Mouse (Mus musculus) urinary bladder, postnatal 36 days (tissue): ENCODE data around the gene Jak2.

Source experiments
- DNase-seq, 2 experiments: peaks; one replicate each; pipeline ENCODE4 v3.0.0; 2022; ENCODE audit warnings: low spot score in 2 of 2, mixed read lengths in 1 of 2

The Jak2 gene

DNA sequence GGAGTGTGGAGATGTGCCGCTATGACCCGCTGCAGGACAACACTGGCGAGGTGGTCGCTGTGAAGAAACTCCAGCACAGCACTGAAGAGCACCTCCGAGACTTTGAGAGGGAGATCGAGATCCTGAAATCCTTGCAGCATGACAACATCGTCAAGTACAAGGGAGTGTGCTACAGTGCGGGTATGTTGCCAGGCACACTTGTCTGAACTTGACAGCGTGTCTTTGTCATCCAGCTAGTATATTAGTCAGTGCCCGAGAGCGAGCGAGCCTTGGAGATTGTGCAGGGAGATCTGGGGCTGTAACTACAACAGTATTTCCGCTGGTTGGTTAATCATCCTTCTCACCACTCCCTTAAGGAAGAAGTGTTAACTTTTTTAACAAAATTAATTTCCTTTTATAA, 49.3 kb downstream of the Jak2 start:
- peak; percentile 33 to 66 for DNase-seq

DNA sequence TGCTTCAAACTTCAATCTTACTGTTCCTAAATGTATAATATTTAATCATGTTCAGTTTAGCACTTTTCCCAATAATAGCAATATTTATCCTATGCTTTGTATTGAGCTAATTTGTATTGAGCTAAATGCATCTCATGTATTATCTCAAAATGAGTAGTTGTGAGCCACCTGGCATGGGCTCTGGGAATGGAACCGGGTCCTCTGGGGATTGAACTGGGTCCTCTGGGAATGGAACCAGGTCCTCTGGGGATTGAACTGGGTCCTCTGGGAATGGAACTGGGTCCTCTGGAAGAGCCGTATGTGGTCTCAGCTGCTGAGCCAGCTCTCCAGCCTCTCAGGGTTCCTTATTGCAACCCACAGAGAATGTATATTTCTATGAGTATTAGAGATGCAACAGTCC, 50.5 kb downstream of the Jak2 start:
- no peak for DNase-seq

DNA sequence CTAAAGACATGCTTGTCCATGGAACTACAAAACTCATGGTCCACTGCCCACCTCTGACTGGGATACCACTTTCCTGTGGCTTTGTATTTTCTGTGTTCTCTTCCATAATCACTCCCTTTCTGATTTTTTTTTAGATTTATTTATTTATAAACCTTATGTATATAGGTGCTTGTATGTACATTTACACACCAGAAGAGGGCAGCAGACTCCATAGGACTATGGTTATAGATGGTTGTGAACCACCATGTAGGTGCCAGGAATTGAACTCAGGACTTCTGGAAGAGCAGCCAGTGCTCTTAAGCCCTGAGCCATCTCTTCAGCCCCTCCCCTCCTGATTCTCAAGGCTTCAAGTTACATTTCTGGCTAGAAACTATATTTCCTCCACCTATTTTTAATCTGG, 57.2 kb downstream of the Jak2 start:
- DNase-seq: no peak

DNA sequence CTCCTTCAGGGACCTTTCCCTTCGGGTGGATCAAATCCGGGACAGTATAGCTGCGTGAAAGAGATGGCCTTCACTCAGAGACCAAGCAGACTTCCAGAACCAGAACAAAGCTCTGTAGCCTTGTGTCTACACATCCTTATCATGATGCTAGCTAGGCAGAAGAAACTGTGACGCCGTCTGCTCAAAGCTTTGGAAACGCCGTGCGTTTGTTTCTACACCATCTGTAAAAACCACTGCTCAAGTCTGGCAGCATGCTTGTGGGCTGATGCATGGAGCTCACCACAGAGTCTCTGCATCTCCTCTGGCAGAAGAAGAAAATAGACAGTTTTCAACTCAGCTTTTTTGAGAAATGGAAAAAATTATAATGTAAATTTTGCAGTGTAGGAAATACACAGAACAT, 60.2 kb downstream of the Jak2 start:
- DNase-seq: no peak

DNA sequence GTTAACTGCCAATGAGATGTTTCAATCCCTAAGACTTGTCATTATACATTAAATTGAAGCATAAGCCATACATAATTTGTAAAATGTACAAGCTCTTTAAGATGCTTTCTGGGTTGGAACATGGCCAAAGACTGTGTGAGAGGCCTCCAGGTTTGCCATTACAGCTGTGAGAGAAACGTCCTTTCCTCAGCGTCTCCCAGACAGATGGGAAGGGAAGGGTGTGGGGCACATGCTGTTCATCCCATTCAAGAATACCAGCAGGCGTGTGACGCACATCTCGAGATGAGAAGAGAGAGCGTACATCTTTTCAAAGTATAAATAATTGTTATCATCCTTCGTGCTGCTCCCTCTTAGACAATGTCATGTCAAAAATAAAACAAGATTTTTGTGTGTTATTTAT, 61.0 kb downstream of the Jak2 start:
- DNase-seq: no peak

DNA sequence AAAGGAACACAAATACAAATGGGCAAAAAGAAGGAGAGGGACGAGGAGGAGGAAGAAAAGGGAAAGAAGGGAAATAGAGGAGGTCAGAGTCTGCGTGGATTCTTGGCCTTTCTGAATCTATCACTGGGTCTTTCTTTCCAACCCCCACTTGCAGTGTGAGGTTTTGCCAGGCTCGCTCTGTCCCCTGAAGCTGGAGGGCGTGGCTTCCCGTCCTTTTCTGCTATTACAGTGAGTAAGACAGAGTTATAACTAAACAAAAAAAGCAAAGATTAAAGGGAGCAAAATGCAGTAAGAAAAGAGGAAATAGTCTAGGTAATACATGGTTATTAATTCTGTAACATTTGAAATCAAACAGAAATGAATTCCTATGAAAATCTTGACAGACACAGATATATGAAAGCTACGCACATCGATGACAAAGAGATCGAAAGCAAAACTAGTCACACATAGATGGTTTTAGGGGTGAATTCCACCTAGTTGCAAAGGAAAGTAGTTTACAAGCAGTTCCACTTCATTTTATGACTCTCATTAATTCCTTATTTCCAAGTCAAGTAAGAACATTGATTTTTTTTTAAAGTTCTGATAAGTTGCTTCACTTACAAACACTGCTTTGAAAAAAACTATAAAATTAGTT, 71.9 kb downstream of the Jak2 start:
- DNase-seq: no peak

DNA sequence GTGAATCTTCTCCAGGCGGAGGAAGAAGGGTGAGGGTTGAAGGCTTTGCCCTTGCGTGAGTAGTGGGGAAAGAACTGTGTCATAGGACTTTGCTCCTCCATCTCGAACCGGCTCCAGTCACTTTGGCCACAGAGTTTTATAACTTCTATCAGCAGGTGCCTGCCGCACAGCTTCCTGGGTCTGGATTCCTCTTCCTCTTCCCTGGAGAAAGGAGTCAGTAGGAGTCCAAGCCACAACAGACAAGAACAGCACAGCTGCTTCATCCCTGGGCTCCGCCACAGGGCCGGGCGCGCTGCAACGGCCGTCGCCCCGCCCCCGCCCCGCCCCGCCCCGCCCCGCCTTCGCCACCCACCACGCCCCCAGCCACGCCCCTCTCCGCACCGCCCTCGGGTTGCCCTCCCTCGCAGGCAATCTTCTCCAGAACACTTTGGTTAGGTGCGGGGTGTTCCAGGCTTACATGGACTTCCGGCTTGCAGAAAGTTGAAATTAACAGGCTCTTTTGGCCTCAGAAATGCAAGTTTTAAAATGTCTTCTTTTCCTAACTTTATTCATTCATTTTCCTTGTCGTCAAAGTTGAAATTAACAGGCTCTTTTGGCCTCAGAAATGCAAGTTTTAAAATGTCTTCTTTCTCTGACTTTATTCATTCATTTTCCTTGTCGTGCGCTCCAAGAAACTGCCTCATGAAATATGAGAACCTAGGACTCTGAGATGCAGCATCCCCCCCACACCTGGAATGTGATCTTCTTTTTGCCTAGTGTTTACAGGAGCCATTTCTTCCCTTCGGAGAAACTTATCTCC, 73.6 kb downstream of the Jak2 start, which contains the start of gene Insl6:
Gene Insl6, minus strand, starts transcription at position 304 of the 799 bp plus-strand sequence.
- peak; percentile 53 to 70 for DNase-seq

DNA sequence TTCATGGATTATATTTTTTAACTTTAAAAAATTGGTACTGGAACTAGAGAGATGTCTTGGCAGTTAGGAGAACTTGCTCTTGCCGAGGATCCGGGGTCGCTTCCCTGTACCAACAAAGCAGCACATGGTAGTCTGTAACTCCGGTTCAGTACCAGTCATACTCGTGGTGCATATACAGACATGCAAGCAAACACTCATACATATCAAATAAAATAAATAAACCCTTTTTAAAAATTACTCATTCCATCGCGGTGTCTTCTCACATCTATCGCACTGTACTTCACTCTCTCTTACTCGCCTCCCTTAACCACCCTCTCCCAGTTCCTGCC, 74.2 kb downstream of the Jak2 start:
- no peak for DNase-seq

DNA sequence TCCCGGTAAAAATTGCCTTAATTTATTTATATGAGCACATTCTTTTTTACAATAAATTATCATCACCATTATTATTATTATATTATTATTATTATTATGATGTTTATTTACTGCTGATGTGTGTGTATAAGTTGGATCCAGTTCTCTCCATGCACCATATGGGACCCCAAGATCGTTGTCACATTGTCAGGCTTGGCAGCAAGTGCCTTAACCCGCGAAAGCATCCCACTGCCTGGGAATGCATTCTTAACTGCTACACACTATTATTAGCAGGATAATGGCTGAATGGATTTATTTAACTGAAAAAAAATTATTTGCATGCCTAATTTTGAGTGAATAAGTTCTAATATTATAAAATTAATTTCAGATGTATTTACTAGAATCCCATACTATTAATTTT, 74.8 kb downstream of the Jak2 start:
- DNase-seq: no peak

DNA sequence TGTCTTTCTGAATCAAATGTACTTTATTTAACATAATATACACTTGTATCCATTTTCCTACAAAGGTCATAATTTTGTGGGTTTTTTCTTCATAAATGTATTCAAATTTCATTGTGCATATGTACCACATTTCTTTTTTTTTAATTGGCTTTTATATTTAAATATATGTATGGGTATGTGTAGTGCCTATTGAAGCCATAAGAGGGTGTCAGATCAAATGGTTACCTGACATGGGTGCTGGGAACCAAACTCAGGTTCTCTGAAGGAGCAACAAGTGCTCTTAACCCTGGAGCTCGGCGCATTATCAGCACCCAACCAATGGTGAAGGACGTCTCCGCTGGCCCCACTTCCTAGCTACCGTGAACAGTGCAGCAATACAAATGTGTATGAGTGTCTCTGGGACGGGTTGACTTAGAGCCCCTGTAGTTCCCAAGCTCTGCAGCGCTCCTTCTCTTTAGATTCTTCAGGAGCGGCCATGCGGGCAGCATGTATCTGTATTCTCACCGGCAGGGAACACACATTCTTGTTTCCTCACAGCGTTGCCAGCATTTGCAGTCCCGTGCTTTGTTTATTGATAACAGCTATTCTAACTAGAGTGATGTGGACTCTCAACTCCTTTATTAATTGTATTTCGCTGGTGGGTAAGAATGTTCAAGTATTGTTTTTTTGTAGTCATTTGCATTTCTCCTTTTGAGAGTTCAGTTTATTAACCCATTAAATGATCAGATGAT, 75.4 kb downstream of the Jak2 start:
- DNase-seq: no peak

DNA sequence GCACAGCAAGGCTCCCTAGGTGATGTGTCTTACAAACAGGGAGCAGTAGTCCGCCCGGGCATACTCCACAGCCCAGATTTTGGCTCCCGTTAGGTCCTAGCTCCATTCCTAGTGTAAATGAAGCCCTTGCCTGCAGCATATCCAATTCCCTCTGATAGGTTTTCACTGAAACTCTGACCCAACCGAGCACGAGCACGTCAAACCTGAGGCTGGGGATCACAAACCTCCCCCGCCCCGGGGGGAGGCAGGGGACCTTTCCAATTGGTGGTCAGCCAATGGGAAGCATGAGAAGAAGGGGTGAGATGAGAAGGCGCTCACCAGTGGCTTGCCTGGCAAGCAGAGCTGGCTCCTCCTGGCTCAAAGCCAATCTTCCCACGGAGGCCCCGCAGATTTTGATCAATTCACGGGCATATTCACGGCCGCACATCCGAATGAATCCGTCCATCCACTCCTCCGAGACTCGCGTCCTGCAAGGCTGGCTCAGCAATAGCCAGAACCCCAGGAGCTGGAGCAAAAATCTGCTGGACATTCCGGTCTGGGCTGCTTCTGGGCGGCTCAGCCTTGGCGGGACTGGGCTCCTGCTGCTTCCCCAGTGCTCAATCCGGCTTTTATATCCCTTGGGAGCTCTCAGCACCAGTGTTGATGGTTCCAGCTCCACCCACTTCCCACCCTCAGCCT, 82.6 kb downstream of the Jak2 start, which contains the start of gene Rln1:
Gene Rln1, minus strand, starts transcription at position 603 of the 678 bp plus-strand sequence.
- DNase-seq: peak in 1 of 2 experiments; percentile 10

DNA sequence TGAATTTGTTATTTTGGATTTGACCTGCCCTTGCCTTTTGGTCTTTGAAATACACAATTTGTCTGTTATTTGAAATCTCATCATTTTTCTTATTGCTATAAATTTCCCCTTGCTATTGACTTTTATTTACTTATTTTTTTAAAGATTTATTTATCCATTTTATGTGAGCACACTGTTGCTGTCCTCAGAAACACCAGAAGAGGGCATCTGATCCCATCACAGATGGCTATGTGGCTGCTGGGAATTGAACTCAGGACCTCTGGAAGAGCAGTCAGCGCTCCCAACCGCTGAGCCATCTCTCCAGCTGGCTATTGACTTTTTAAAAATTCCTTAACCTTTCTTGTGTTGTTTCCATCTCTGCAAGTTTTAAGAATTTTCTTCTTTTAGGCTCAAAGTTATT, 85.0 kb downstream of the Jak2 start:
- DNase-seq: no peak

DNA sequence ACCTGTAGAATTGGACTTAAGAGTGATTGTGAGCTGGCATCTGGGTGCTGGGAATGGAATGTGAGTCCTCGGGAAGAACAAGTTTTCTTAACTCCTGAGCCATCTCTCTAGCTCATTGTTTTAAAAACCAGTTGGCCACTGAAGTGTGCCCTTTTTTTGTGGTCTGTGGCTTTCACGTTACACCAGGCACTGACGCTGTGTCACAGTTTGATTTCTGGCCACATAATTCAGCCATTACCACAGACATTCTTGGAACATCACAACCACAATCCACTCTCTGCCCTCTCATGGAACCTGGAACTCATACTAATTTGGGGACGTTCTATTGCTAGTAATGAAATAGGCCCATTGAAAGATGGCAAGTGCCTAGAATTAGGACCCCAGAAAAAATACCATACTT, 89.4 kb downstream of the Jak2 start:
- no peak for DNase-seq

DNA sequence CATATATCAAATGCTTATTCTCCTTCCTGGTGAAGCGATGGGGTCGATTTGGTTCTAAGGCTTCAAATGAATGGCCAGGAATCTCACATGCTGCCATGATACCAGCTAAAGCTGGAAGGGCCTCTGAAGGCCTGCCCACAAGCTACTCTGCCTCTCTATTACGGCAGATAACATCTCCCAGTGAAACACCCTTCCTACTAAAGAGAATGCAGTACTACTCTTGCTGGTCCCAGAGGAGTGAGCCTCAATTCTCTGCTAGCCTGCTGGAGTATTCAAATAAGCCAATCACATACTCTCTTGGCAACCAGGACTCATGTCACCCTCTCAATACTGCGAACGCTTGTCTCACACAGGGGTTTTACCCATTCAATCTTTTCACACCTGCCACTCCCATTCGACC, 90.7 kb downstream of the Jak2 start:
- no peak for DNase-seq

DNA sequence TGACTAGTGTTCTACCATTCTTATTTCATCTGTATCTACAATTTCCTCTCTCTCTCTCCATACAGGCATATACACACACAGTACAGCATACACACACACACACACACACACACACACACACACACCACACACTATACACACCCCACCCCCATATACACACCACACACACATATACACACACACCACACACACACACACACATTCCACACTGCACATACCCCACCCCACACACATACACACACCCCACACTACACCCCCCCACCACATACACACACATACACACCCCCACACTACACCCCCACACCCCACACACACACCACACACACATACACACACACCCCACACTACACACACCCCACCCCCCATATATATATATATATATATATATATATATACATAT, 93.2 kb downstream of the Jak2 start:
- DNase-seq: no peak

DNA sequence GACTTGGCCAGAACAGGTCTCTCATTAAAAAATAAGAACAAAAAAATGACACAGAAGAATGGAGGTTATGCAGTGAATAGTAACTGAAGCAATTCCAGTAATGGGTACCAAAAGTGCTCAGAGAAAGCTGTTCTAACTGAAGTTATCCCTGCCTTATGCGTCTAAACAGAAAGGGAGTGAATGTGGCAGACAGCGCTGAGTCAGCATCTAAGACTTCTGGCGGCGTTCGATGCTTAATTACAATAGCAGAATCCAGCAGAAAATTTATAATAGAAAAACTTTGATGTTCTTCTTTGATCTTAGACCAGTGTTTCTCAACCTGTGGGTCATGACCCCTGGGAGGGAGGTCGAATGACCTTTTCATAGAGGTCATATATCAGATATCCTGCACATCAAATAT, 94.0 kb downstream of the Jak2 start:
- DNase-seq: no peak

DNA sequence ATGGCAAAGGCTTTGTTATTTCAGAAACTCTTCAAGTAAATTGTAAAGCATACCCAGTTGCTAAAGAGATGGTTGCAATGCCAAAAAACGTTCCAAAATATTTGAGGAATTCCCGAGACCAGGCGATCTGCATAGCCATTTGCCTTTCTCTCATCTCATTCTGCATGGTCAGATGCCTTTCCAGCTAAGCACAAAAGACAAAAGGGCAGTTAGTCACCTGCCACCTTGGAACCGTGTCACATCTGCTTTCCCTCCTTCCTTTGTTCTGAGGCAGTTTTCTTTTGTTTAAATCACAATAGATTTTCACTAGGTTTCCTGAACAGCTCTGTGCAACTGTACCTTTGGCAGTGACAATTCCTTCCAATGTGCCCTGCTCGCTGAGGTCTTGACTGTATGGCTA, 99.4 kb downstream of the Jak2 start:
- DNase-seq: no peak

DNA sequence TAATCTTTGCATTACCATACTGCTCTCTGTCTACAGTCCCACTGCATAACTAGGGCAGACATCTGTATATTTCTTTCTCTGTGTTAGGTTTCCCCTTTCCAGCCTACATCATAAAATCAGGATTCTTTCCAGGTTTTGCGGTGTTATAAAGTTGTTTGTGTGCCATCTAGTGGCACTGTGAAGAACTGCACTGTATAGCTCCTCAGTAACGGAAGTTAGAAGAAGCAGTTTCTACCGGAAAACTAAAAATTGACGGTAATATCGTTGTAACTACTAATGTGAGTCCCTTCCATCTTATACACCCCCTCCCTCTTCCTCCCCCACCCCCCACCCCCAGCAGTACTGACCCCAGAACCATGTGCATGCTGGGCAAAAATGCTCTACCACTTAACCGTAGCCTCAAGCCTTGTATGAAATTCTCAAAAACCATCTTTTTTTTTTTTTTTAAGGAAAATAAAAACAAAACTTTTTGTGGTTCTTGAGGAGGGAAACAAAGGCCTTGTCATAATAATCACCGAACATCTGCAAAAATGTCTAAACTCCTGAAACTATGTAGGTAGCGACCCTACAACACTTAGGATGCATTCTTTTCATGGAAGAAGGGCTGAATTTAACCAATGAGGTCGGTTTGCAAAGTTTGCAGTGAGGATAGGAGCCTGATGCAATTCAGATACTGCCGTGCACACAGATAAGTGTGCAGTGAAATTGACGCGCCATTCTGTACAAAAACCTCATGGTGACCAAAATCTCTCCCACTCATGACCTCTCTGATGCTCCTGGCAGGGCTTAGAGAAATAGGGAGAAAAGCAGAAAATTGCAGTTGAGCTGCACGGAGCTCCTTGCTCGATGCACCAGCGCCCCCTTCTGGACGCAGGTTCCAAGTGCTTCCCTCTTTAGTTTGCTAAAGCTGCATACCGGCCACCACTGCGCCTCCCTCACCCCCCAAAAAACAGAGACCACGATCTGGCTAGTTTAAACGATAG, 103.6 kb downstream of the Jak2 start:
- peak; percentile 71 to 82 for DNase-seq

DNA sequence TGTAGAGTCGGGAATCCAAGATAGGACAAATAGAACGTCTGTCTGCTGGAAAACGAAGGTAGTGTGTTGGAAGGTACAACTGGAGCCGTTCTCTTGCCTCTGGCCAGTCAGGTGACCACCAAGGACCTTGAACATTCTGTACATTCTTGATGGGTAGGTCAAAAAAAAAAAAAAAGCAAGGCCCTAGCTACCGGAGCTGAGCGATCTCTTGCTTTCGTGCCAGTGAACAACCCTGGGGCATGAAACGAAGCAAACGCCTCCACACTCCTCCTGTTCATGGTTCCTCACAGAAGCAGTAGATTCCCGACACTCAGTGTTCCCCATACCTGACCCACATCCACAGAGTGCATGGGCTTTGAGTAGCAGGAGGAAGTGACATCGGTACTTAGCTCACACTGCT, 104.7 kb downstream of the Jak2 start:
- DNase-seq: no peak

DNA sequence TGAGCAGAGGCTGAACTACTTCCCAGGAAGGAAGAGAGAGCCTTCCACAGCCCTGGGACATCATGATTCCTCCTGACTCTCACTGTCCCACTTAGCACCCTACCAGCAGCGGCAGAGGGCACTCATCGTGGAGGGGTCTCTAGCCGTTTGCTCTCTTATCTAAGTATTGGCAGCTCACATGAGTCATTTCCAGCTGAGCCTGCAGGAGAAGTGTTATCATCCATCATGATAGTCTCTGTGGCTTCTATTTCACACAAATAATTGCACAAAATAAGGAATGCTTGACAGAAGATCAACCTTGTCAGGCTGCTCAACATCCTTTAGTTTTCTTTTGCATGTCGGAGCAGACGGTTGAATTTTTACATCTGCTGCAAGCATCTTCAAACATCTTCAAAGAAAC, 108.6 kb downstream of the Jak2 start:
- no peak for DNase-seq
